Mouse (Mus musculus) limb, embryonic 14.5 days (tissue): Measurements from ENCODE around the gene Clic5. TPM values are rescaled to one million over a fixed set of nuclear protein-coding genes. Genes with fewer than 3 reads are reported as not detected.

Source experiments
- ATAC-seq: fragments of 200-750 bp; cut with Nextera tagmentation; 2 replicates; pipeline ENCODE4 v1.8.0; 2017; ENCODE audit warnings: low read depth, moderate number of reproducible peaks, moderate TSS enrichment; ENCODE audit not compliant: low FRiP score
- DNase-seq: peaks from one replicate; pipeline ENCODE4 v3.0.0-alpha.2; 2015; ENCODE audit warnings: low spot score
- H3K27ac ChIP-seq: fragments of 300-500 bp; sonication (generic); replicated peaks from 2 replicates; pipeline ENCODE4 v1.5.1; 2014; ENCODE audit warnings: low read depth, mild to moderate bottlenecking, low read length, moderate library complexity, mixed read lengths
- H3K27me3 ChIP-seq: fragments of 300-500 bp; sonication (generic); 2 replicates; pipeline ENCODE4 v1.6.1; 2014; ENCODE audit warnings: low read length, mixed read lengths; ENCODE audit not compliant: control insufficient read depth, insufficient read depth
- H3K36me3 ChIP-seq: fragments of 300-500 bp; sonication (generic); 2 replicates; pipeline ENCODE4 v1.6.1; 2014; ENCODE audit warnings: mild to moderate bottlenecking, low read length, moderate library complexity, mixed read lengths; ENCODE audit not compliant: control insufficient read depth, insufficient read depth
- H3K4me1 ChIP-seq: fragments of 300-500 bp; sonication (generic); 2 replicates; pipeline ENCODE4 v1.6.1; 2014; ENCODE audit warnings: antibody characterized with exemption, low read length, mixed read lengths; ENCODE audit not compliant: control insufficient read depth, insufficient read depth
- H3K4me2 ChIP-seq: fragments of 300-500 bp; sonication (generic); replicated peaks from 2 replicates; pipeline ENCODE4 v1.6.1; 2014; ENCODE audit warnings: low read depth, mild to moderate bottlenecking, low read length, moderate library complexity; ENCODE audit not compliant: severe bottlenecking
- H3K4me3 ChIP-seq: fragments of 300-500 bp; sonication (generic); replicated peaks from 2 replicates; pipeline ENCODE4 v1.5.1; 2014; ENCODE audit warnings: low read length
- H3K9ac ChIP-seq: fragments of 300-500 bp; sonication (generic); 2 replicates; pipeline ENCODE4 v1.6.1; 2014; ENCODE audit warnings: mild to moderate bottlenecking, low read depth, low read length, moderate library complexity; ENCODE audit not compliant: severe bottlenecking
- H3K9me3 ChIP-seq: fragments of 300-500 bp; sonication (generic); 2 replicates; pipeline ENCODE4 v1.6.1; 2016; ENCODE audit warnings: low read length; ENCODE audit not compliant: control insufficient read depth
- POLR2A ChIP-seq: fragments of 200-500 bp; IDR thresholded peaks from 2 replicates; pipeline ENCODE4 v1.8.0; 2012; ENCODE audit warnings: inconsistent platforms, mild to moderate bottlenecking, moderate library complexity, borderline replicate concordance; ENCODE audit not compliant: insufficient read depth, insufficient read length; ENCODE audit errors: extremely low read depth
- whole genome bisulfite sequencing: fragments of 180-500 bp; shearing (Covaris S2); extraction: QIAGEN DNeasy Blood & Tissue Kit; methylation state at CpG from one replicate; pipeline ENCODE4 v1.1.7; 2014; 5-methylcytosine and 5-hydroxymethylcytosine counted together
- polyA plus RNA-seq, 2 experiments: library from polyadenylated mRNA; depleted of rRNA in 1 of 2; stranded (reverse) in 1 of 2; unstranded in 1 of 2; fragments of >200 nt; fragmentation: Nextera tagmentation in 1 of 2; extraction: Ambion mirVana in 1 of 2; gene quantifications; 2 replicates each; pipeline versions ENCODE4 v1.2.1 to v1.2.3; 2012 to 2014

Gene Clic5
- polyA plus RNA-seq, 2 experiments = 0.41 to 0.44 TPM

DNA sequence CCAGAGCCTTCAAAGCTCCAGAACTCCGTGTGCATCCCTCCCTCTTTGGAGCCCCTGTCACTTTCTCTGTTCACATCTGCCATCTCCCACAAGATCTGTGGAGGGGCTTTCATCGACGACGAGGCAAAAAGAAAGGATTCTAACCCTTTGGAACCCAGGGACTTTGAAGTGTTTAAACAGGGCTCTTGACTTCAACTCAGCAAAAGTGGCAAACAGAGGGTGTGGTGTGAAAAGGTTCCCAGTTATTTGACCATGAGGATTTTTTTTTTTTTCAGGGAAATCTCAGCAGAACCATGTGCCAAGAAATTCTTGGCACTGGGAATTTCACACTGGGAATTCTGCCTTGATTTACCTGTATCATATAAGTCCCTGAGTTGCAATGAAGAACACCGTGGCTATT, 34.5 kb upstream of the Clic5 start:
- H3K9ac ChIP-seq = no peak overlapping the region
- no peaks in the 10 kb centered on the region for H3K27me3 ChIP-seq
- H3K27ac ChIP-seq = no peak overlapping the region
- no peaks in the 10 kb centered on the region for H3K9me3 ChIP-seq
- no peak overlapping the region for H3K4me2 ChIP-seq
- H3K36me3 ChIP-seq = no peaks in the 10 kb centered on the region
- H3K4me3 ChIP-seq = no peak overlapping the region
- H3K4me1 ChIP-seq = no peaks in the 10 kb centered on the region
- 41% methylated on average over 5 of the region's 5 CpGs for WGBS
- no peak for TF ChIP-seq POLR2A
- ATAC-seq = no peak
- DNase-seq = no peak

GRCm38 (mm10) chr17:44155204-44155603, 33.2 kb upstream of the Clic5 start:
- Histone ChIP-seq H3K4me1 (no peaks in the 10 kb centered on the region), H3K4me2 (no peak overlapping the region), H3K27me3 (no peaks in the 10 kb centered on the region), H3K9ac (no peak overlapping the region), H3K36me3 (no peaks in the 10 kb centered on the region), H3K27ac (no peak overlapping the region), H3K9me3 (no peaks in the 10 kb centered on the region), H3K4me3 (no peak overlapping the region)
- TF ChIP-seq POLR2A = no peak
- ATAC-seq = no peak
- 45% methylated on average over 2 of the region's 2 CpGs for WGBS
- no peak for DNase-seq

DNA sequence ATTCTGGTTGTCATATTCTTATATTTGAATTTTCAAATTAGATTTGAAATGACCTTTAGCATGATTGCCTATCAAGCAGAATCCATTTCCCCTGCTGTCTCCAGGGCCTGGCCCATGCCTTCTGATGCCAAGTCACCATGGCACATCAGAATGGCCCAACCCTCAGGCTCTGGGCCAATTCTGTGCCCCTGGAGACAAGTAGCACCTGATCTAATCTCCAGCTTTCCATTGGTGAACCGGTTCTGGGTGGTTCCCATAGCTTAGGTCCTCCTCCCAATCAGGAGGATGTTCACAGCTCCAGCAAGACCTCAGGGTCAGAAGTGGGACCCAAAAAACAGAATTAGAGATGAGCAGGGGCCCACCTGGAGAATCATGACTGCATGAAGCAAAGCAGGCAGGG, 30.2 kb upstream of the Clic5 start:
- H3K27me3 ChIP-seq = no peaks in the 10 kb centered on the region
- no peak for ATAC-seq
- no peaks in the 10 kb centered on the region for H3K36me3 ChIP-seq
- TF ChIP-seq POLR2A = no peak
- H3K9ac ChIP-seq = no peak overlapping the region
- peaks cover 9% of the 10 kb centered on the region for H3K4me1 ChIP-seq
- H3K27ac ChIP-seq = no peak overlapping the region
- H3K4me2 ChIP-seq = no peak overlapping the region
- DNase-seq = no peak
- H3K9me3 ChIP-seq = no peaks in the 10 kb centered on the region
- no peak overlapping the region for H3K4me3 ChIP-seq
- WGBS = 73% methylated on average over 1 of the region's 1 CpGs

GRCm38 (mm10) chr17:44160449-44160848, 27.9 kb upstream of the Clic5 start:
- H3K36me3 ChIP-seq = no peaks in the 10 kb centered on the region
- H3K27ac ChIP-seq = no peak overlapping the region
- H3K4me1 ChIP-seq = peaks cover 9% of the 10 kb centered on the region
- 91% methylated on average over 11 of the region's 11 CpGs for WGBS
- no peak overlapping the region for H3K9ac ChIP-seq
- no peak for TF ChIP-seq POLR2A
- no peak overlapping the region for H3K4me2 ChIP-seq
- no peaks in the 10 kb centered on the region for H3K9me3 ChIP-seq
- H3K27me3 ChIP-seq = no peaks in the 10 kb centered on the region
- no peak for DNase-seq
- ATAC-seq = no peak
- H3K4me3 ChIP-seq = no peak overlapping the region

DNA sequence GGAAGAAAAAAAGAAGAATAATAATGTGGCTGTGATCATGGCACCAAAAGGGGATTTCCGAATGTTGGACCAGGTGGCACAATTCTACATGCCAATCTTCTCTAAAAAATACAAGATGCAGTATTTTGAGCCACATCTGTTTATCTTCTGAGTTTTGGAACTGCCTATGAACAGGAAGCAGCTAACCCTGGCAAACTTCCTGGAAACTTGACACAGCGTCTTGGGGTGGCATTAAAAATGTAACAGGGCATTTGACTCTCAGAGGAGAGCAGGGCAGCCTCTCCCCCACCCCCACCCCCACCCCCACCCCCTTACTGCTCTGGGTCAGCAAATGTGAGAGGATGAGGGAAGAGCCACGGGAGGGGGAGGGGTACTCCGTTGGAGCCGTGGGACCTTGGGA, 25.9 kb upstream of the Clic5 start:
- no peak for TF ChIP-seq POLR2A
- WGBS = 29% methylated on average over 5 of the region's 5 CpGs
- Histone ChIP-seq H3K27me3 (no peaks in the 10 kb centered on the region), H3K4me2 (no peak overlapping the region; the same call in 1 of the 2 replicates), H3K9me3 (no peaks in the 10 kb centered on the region), H3K36me3 (no peaks in the 10 kb centered on the region), H3K4me3 (no peak overlapping the region), H3K9ac (no peak overlapping the region), H3K27ac (no peak overlapping the region), H3K4me1 (peaks cover 9% of the 10 kb centered on the region)
- ATAC-seq (no peak), DNase-seq (no peak)

- Histone ChIP-seq H3K9ac (no peak overlapping the region), H3K36me3 (no peaks in the 10 kb centered on the region), H3K4me1 (peaks cover 9% of the 10 kb centered on the region), H3K27ac (no peak overlapping the region), H3K4me2 (no peak overlapping the region; the same call in 1 of the 2 replicates), H3K4me3 (no peak overlapping the region), H3K9me3 (no peaks in the 10 kb centered on the region), H3K27me3 (no peaks in the 10 kb centered on the region)
- DNase-seq (no peak), ATAC-seq (no peak)
- TF ChIP-seq POLR2A = no peak
- 45% methylated on average over 5 of the region's 5 CpGs for WGBS
Observed at GRCm38 (mm10) chr17:44162935-44163334, 25.4 kb upstream of the Clic5 start.
